Mouse (Mus musculus) spleen, adult 2 months (tissue): ENCODE measurements around the gene P4ha2.

Experiments
- CTCF ChIP-seq: fragments of 200-500 bp; IDR thresholded peaks from 2 replicates; pipeline ENCODE4 v1.5.1; 2011; ENCODE audit warnings: mild to moderate bottlenecking, inconsistent platforms; ENCODE audit not compliant: insufficient read depth, insufficient read length, insufficient replicate concordance; ENCODE audit errors: extremely low read depth
- POLR2A ChIP-seq: fragments of 200-500 bp; IDR thresholded peaks from 2 replicates; pipeline ENCODE4 v1.6.1; 2011; ENCODE audit warnings: low read depth, low read length, inconsistent platforms

DNA sequence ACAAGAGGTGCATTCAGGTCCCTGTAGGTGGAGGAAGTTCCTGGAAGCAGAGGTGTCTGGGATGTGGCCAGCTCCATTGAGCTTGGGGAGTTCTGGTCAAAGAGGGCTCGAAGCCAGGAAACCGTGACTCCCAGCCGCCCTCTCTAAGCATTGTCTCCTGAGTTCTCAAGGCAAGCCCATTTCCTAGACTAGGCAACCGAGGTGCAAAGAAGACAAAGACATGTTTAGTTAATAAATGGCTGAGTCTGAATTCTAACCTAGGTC is 34.0 kb upstream of the P4ha2 start:
- no peak for TF ChIP-seq CTCF
- TF ChIP-seq POLR2A = no peak
